Mouse (Mus musculus) heart, embryonic 11.5 days (tissue): Measurements from ENCODE around the gene 2700097O09Rik. TPM values are rescaled to one million over a fixed set of nuclear protein-coding genes. Genes with fewer than 3 reads are reported as not detected.

Experiments
- ATAC-seq: fragments of 200-750 bp; cut with Nextera tagmentation; replicated peaks from 2 replicates; pipeline ENCODE4 v1.8.0; 2017; ENCODE audit warnings: moderate library complexity; ENCODE audit not compliant: insufficient number of reproducible peaks, low FRiP score, low TSS enrichment
- H3K27ac ChIP-seq: fragments of 300-500 bp; sonication (generic); 2 replicates; pipeline ENCODE4 v1.5.1; 2014; ENCODE audit warnings: mild to moderate bottlenecking, low read depth, low read length
- H3K27me3 ChIP-seq: fragments of 300-500 bp; sonication (generic); 2 replicates; pipeline ENCODE4 v1.6.1; 2014; ENCODE audit warnings: mild to moderate bottlenecking, low read length, mixed read lengths; ENCODE audit not compliant: control insufficient read depth, insufficient read depth
- H3K36me3 ChIP-seq: fragments of 300-500 bp; sonication (generic); 2 replicates; pipeline ENCODE4 v1.6.1; 2014; ENCODE audit warnings: mild to moderate bottlenecking, low read length, moderate library complexity, mixed read lengths; ENCODE audit not compliant: control insufficient read depth, insufficient read depth
- H3K4me1 ChIP-seq: fragments of 300-500 bp; sonication (generic); 2 replicates; pipeline ENCODE4 v1.6.1; 2014; ENCODE audit warnings: low read length; ENCODE audit not compliant: control insufficient read depth, insufficient read depth
- H3K4me2 ChIP-seq: fragments of 300-500 bp; sonication (generic); 2 replicates; pipeline ENCODE4 v1.6.1; 2014; ENCODE audit warnings: mild to moderate bottlenecking, moderate library complexity
- H3K4me3 ChIP-seq: fragments of 300-500 bp; sonication (generic); 2 replicates; pipeline ENCODE4 v1.5.1; 2014; ENCODE audit warnings: low read depth, low read length
- H3K9ac ChIP-seq: fragments of 300-500 bp; sonication (generic); 2 replicates; pipeline ENCODE4 v1.6.1; 2014; ENCODE audit warnings: mild to moderate bottlenecking, low read depth, low read length, moderate library complexity
- H3K9me3 ChIP-seq: fragments of 300-500 bp; sonication (generic); replicated peaks from 2 replicates; pipeline ENCODE4 v1.6.1; 2016; ENCODE audit warnings: low read length; ENCODE audit not compliant: control insufficient read depth
- WGBS: fragments of 180-500 bp; shearing (Covaris S2); extraction: QIAGEN DNeasy Blood & Tissue Kit; methylation state at CpG from one replicate; pipeline ENCODE4 v1.1.7; 2014; ENCODE audit not compliant: insufficient replicate concordance; 5-methylcytosine and 5-hydroxymethylcytosine counted together
- polyA plus RNA-seq: library from polyadenylated mRNA; unstranded; fragments of >200 nt; fragmentation: Nextera tagmentation; extraction: Ambion mirVana; gene quantifications from 2 replicates; pipeline ENCODE4 v1.2.1, GENCODE M21; 2014

The 2700097O09Rik gene
- polyA plus RNA-seq, 1 experiment from 2014 or later, result 25.6 TPM

DNA sequence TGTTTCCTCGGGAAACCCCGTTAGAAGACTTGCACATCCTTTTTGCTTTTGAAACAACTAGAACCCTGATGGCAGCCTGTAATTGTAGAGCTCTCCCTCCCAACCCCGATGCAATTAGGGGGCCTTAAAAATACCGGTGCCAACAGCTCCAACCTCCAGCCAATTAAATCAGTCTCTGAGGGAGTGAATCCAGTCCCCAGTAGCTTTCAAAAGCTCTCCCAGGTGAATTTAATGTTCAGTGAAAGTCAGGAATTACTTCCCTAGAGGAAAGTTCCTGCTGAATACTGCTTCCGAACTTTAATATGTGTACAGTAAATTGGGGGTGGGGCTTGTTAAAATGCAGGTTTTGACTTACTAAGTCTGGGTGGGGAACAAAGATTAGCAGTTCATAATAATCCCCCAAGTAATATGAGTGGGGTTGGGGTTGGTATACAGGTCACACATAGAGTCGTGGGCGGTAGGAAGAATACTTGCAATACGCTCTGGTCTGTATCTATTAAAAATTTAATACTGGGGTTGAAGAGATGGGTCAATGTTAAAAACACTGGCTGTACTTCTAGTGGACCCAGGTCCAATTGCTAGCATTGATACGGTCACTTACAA is 62.7 kb downstream of the 2700097O09Rik start:
- 70% methylated on average over 9 of the region's 9 CpGs for WGBS

DNA sequence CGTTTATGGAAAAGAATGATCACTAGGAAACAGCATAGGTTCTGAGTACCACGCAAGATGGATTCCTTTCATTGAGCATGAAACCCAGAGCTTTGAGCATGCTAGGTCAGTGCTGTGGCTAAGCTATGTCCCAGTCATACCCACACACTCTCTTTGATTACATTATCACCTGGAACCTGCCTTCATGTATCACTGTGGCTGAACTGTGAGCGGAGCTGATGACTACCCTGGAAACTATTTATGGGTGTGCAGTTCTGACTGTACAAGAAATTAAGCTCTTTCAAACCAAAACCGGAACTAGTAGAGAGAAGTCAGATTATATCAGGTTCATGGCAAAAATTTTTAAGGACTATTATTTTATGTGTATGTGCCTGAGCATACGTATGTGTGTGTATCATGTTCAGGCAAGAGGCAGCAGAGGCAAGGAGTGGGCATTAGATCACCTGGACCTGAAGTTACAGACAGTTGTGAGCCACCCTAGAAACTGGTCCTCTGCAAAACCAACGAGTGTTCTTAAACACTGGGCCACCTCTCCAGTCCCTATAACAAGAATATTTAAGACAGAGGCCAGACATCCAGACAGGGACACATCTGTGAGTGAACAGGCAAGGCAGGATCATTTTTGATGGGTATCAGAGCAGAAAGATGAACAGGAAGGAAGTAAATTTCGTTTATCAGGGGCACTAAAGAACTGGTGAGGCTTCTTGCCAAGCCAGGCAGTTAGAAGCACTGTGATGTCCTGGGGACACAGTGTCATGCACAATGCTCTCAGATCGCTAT is 63.4 kb downstream of the 2700097O09Rik start:
- Histone ChIP-seq H3K4me1 (no peaks in the 10 kb centered on the region), H3K36me3 (no peaks in the 10 kb centered on the region), H3K27ac (no peak overlapping the region), H3K4me2 (no peak overlapping the region), H3K27me3 (no peaks in the 10 kb centered on the region), H3K9ac (no peak overlapping the region), H3K9me3 (no peaks in the 10 kb centered on the region), H3K4me3 (no peak overlapping the region)
- WGBS, result 69% methylated on average over 8 of the region's 8 CpGs
- ATAC-seq, result no peak

More for the DNA sequence above, 62.7 kb downstream of the 2700097O09Rik start:
- no peaks in the 10 kb centered on the region for H3K9me3 ChIP-seq
- H3K36me3 ChIP-seq, result no peaks in the 10 kb centered on the region
- ATAC-seq, result no peak
- H3K27ac ChIP-seq, result no peak overlapping the region
- no peaks in the 10 kb centered on the region for H3K4me1 ChIP-seq
- no peak overlapping the region for H3K4me2 ChIP-seq
- no peaks in the 10 kb centered on the region for H3K27me3 ChIP-seq
- H3K9ac ChIP-seq, result no peak overlapping the region
- no peak overlapping the region for H3K4me3 ChIP-seq

DNA sequence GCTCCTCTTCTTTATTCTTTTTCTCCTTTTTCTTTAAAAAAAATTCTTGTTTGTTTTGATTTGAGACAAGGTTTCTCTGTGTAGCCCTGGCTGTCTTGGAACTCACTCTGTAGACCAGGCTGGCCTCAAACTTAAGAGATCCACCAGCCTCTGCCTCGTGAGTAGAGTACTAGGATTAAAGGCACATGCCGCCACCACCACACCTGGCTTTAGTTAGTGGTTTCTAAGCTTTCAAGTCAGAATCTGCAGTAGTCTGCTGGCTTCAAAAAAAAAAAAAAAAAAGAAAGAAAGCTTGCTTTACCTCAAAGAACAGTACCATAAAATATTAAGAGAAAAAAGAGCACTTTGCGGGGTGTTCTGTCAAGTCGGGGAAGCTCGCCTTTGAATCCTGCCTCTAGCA is 64.5 kb downstream of the 2700097O09Rik start:
- Histone ChIP-seq H3K27me3 (no peaks in the 10 kb centered on the region), H3K9me3 (no peaks in the 10 kb centered on the region), H3K27ac (no peak overlapping the region), H3K36me3 (no peaks in the 10 kb centered on the region), H3K4me2 (no peak overlapping the region), H3K4me3 (no peak overlapping the region), H3K4me1 (no peaks in the 10 kb centered on the region), H3K9ac (no peak overlapping the region)
- 80% methylated on average over 5 of the region's 5 CpGs for whole genome bisulfite sequencing
- ATAC-seq, result no peak

DNA sequence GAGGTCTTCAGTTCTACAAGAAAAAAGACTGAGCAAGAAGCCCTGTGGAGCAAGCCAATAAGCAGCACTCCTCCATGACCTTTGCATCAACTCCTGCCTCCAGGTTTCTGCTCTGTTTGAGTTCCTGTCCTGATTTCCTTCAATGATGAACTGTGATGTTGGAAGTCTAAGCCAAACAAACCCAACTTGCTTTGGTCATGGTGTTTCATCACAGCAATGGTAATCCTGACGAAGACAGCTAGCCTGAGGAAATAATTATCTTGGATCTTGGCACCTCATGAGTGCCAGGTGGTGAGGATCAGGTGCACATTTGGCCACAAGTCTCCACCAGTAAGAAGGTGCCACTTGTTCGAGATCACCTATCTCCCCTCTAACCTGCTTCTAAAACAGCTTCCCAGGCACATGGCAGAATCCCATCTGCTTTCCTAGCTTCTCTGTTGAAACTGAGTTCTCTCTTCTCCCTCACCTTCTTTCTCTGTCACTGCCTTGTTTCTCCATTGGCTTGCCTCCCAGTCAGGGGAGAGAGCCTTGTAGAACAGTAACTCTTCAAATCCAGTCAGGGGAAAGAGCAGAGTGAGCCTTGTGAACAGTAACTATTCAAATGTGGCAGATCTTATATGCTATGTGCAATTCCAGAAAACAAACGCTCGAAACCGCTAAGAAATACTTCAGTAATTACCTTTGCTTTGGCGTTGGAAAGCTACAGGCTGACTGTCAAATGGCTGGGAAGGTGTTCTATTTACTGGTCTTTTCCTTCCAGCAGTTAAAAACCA is 66.1 kb downstream of the 2700097O09Rik start, which contains the start of gene Baz1a:
TSS of gene Baz1a (minus strand) at position 723 of the 773 bp plus-strand sequence.
- ATAC-seq, result no peak
- Histone ChIP-seq H3K4me2 (no peak within 1 kb of the TSS), H3K4me1 (no peaks in the 10 kb centered on the region), H3K27me3 (no peaks in the 10 kb centered on the region), H3K36me3 (no peaks in the 10 kb centered on the region), H3K27ac (no peak within 1 kb of the TSS), H3K9me3 (no peaks in the 10 kb centered on the region), H3K9ac (no peak within 1 kb of the TSS), H3K4me3 (no peak within 1 kb of the TSS)
- WGBS, result 81% methylated on average over 6 of the region's 6 CpGs

DNA sequence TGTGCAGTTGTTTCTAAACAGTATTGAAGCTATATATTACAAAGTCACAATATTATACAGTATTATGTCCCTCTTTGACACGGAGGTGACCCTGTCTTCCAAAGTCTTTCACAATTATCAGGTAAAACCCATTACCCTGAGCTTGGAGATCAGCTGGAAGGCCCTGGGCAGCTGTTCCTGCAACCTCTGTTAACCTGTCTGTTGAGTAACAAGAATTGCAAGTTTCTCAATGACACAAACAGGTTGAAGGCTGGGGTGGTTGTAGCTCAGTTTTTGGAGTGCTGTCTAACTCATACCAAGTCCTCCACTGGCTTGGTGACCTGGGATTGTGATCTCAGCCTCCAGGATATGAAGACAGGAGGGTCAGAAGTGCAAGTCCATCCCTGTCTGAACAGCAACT is 66.9 kb downstream of the 2700097O09Rik start:
- no peaks in the 10 kb centered on the region for H3K9me3 ChIP-seq

DNA sequence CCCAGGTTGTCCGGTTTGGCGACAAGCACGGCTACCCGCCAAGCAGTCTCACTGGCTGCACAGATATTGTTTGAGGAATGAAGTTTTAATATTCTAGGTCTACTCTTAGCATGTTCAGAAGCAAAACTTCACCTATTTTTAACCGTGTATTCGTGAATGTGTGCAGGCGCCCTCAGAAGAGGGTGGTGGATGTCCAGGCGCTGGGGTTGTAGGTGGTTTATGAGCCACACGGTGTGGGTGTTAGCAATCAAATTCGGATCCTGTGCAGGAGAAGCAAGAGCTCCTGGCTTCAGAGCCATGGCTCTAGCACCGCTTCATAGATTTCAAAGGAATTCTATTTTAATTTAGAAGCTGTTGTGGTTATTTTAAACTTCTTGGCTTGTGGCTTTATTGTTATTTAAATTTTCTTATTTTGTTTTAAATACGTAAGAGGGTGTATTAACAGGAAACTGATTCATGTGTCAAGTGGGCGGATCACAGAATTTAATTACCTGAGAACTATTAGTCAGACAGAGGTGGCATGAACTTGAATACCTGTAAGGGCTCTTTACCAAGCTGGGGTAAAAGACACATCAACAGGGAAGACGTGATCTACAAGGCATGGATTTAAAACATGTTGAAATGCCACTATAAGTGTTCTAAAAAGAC is 72.4 kb downstream of the 2700097O09Rik start:
- H3K27ac ChIP-seq, result no peak overlapping the region
- no peaks in the 10 kb centered on the region for H3K27me3 ChIP-seq
- no peak overlapping the region for H3K4me3 ChIP-seq
- H3K4me2 ChIP-seq, result no peak overlapping the region
- no peaks in the 10 kb centered on the region for H3K4me1 ChIP-seq
- no peak overlapping the region for H3K9ac ChIP-seq
- no peak for ATAC-seq
- 84% methylated on average over 14 of the region's 14 CpGs for WGBS
- H3K36me3 ChIP-seq, result no peaks in the 10 kb centered on the region
- H3K9me3 ChIP-seq, result no peaks in the 10 kb centered on the region

More for the DNA sequence above, 66.9 kb downstream of the 2700097O09Rik start:
- H3K4me2 ChIP-seq, result no peak overlapping the region
- H3K4me3 ChIP-seq, result no peak overlapping the region
- no peaks in the 10 kb centered on the region for H3K36me3 ChIP-seq
- no peaks in the 10 kb centered on the region for H3K4me1 ChIP-seq
- H3K27ac ChIP-seq, result no peak overlapping the region
- H3K9ac ChIP-seq, result no peak overlapping the region
- H3K27me3 ChIP-seq, result no peaks in the 10 kb centered on the region
- ATAC-seq, result no peak
- WGBS, result 76% methylated on average over 1 of the region's 1 CpGs

DNA sequence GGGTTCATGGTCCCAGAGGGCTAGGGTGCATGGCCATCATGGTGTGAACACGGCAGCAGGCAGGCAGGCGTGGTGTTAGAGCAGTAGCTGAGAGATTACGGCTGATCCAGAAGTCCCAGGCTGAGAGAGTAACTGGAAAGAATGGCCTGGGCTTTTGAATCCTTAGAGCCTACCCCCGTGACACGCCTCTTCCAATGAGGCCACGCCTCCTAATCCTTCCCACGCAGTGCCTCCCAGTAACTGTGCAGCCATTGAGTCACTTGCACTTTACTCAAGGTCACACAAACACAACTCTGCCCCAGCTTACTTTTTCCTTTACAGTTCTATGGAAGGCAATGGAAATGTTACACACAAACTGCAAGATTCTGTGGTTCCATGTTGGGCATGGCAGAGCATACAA is 73.8 kb downstream of the 2700097O09Rik start:
- Histone ChIP-seq H3K4me2 (no peak overlapping the region), H3K27me3 (no peaks in the 10 kb centered on the region), H3K36me3 (no peaks in the 10 kb centered on the region), H3K9ac (no peak overlapping the region), H3K4me1 (no peaks in the 10 kb centered on the region), H3K4me3 (no peak overlapping the region), H3K9me3 (no peaks in the 10 kb centered on the region), H3K27ac (no peak overlapping the region)
- ATAC-seq, result no peak
- WGBS, result 84% methylated on average over 7 of the region's 7 CpGs

DNA sequence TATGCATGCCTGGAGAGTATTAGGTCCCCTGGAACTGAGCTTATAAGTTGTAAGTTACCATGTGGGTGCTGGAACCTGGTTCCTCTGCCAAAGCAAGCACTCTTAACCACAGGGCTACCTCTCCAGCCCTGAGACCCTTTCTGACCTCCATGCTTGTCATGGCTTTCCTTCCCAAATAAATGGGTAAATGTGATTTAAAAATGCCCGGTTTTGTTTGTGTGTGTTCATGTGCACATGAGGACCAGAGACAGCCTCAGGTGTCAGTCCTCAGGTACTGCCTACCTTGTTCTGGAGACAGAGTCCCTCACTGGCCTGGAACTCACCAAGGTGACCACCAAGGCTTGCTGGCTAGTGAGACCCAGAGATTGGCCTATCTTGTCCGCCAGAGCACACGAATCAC is 75.5 kb downstream of the 2700097O09Rik start:
- no peaks in the 10 kb centered on the region for H3K36me3 ChIP-seq
- H3K4me2 ChIP-seq, result no peak overlapping the region
- H3K27ac ChIP-seq, result no peak overlapping the region
- H3K9ac ChIP-seq, result no peak overlapping the region
- WGBS, result 84% methylated on average over 3 of the region's 3 CpGs
- no peaks in the 10 kb centered on the region for H3K27me3 ChIP-seq
- H3K4me3 ChIP-seq, result no peak overlapping the region
- no peaks in the 10 kb centered on the region for H3K4me1 ChIP-seq
- H3K9me3 ChIP-seq, result no peaks in the 10 kb centered on the region
- ATAC-seq, result no peak
